Mouse (Mus musculus) ovary, adult 10 weeks (tissue): ENCODE data around the gene A530084C06Rik. TPM values are rescaled to one million over a fixed set of nuclear protein-coding genes. Genes with fewer than 3 reads are reported as not detected.

Source experiments
- polyA plus RNA-seq: library from polyadenylated mRNA; stranded (reverse); fragments of 350-450 nt; fragmentation: Illumina TruSeq; extraction: RNeasy Lipid Tissue Mini Kit (QIAGEN cat#74804); gene quantifications from one replicate; pipeline ENCODE4 v1.2.3, GENCODE M21; 2014

Gene A530084C06Rik
- polyA plus RNA-seq, result not detected

GRCm38 (mm10) chr13:31558521-31559418 lies at the start of gene A530084C06Rik:
Gene A530084C06Rik, minus strand, starts transcription at chr13:31559333.

GRCm38 (mm10) chr13:31555834-31556233 lies 3.3 kb downstream of the A530084C06Rik start, which contains the start of gene Foxq1:
Gene Foxq1, plus strand, starts transcription at chr13:31556134.

Other genes starting within 250 kb of the A530084C06Rik start
- gene Foxq1, start 3.2 kb downstream of the A530084C06Rik start, polyA plus RNA-seq, result 0.51 TPM
- gene Foxf2, start 66.5 kb upstream of the A530084C06Rik start, polyA plus RNA-seq, result not detected
- gene Foxc1, start 247.3 kb upstream of the A530084C06Rik start, polyA plus RNA-seq, result 2.9 TPM